Mouse (Mus musculus): ENCODE results near the gene Zbtb7a. TPM values are rescaled to one million over a fixed set of nuclear protein-coding genes. Genes with fewer than 3 reads are reported as not detected.

Gene Zbtb7a
- polyA plus RNA-seq, 1 experiment from 2014 or later = 94.1 TPM

- DNase-seq (ENCODE audit: low spot score) (peak; percentile 97), ATAC-seq (ENCODE audit: low FRiP score, low TSS enrichment) (peak; percentile 92)
- Histone ChIP-seq H3K27me3 (ENCODE audit: control insufficient read depth, insufficient read depth, low read length) (no peaks in the 10 kb centered on the region), H3K9ac (ENCODE audit: low read length) (peak within 1 kb of the TSS; percentile 70), H3K4me1 (replicated peaks; ENCODE audit: control insufficient read depth, insufficient read depth) (peaks cover 8% of the 10 kb centered on the region; the same call in 1 of the 2 replicates), H3K9me3 (ENCODE audit: control insufficient read depth, low read length) (no peaks in the 10 kb centered on the region), H3K4me2 (replicated peaks; ENCODE audit: low read depth) (peak within 1 kb of the TSS; percentile 64), H3K36me3 (ENCODE audit: control insufficient read depth, insufficient read depth, low read length) (peaks cover 44% of the 10 kb centered on the region), H3K4me3 (ENCODE audit: low read depth, low read length) (peak within 1 kb of the TSS; percentile 58), H3K27ac (replicated peaks) (peak within 1 kb of the TSS; percentile 94)
- peak; percentile 46 for TF ChIP-seq EP300 (optimal IDR thresholded peaks at IDR 0.05)
- TF ChIP-seq CTCF (IDR thresholded peaks at IDR 0.05; ENCODE audit: low read depth) = no peak
- 4% methylated on average over 53 of the region's 53 CpGs for WGBS
These were observed 47.6 kb downstream of the Zbtb7a start, which contains the start of gene Dapk3 for GRCm38 (mm10) chr10:81182336-81183333. Gene Dapk3 (plus strand): TSS chr10:81183005.

DNA sequence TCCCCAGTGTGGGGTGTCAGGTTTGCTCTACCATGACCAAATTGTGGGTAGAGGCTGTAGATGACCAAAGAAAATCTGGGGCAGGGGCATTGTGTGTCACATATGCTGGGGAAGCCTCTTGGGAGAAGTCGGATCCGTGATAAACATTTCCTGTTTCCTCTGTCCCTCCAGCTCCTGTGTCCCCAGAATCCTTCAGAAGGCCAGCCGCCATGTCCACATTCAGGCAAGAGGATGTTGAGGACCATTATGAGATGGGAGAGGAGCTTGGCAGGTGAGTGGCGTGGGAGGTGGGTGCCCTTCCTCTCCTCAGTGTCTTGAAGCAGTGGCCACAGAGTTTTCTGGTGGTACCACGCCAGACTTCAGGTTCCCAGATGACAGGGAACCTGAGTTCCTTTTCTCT, 48.8 kb downstream of the Zbtb7a start, which contains the start of gene 4930442H23Rik:
4930442H23Rik (minus strand) TSS at position 45 of the 400 bp plus-strand sequence.
- peak within 1 kb of the TSS; percentile 64 for H3K4me2 ChIP-seq (replicated peaks; ENCODE audit: low read depth)
- H3K9ac ChIP-seq (ENCODE audit: low read length) = peak within 1 kb of the TSS; percentile 70
- no peak for TF ChIP-seq EP300 (optimal IDR thresholded peaks at IDR 0.05)
- TF ChIP-seq CTCF (IDR thresholded peaks at IDR 0.05; ENCODE audit: low read depth) = no peak
- ATAC-seq (ENCODE audit: low FRiP score, low TSS enrichment) (no peak), DNase-seq (ENCODE audit: low spot score) (no peak)
- H3K27ac ChIP-seq (replicated peaks) = peak within 1 kb of the TSS; percentile 94
- peaks cover 8% of the 10 kb centered on the region; the same call in 1 of the 2 replicates for H3K4me1 ChIP-seq (replicated peaks; ENCODE audit: control insufficient read depth, insufficient read depth)
- H3K27me3 ChIP-seq (ENCODE audit: control insufficient read depth, insufficient read depth, low read length) = no peaks in the 10 kb centered on the region
- no peaks in the 10 kb centered on the region for H3K9me3 ChIP-seq (ENCODE audit: control insufficient read depth, low read length)
- WGBS = 83% methylated on average over 5 of the region's 5 CpGs
- H3K4me3 ChIP-seq (ENCODE audit: low read depth, low read length) = peak within 1 kb of the TSS; percentile 58
- H3K36me3 ChIP-seq (ENCODE audit: control insufficient read depth, insufficient read depth, low read length) = peaks cover 34% of the 10 kb centered on the region

DNA sequence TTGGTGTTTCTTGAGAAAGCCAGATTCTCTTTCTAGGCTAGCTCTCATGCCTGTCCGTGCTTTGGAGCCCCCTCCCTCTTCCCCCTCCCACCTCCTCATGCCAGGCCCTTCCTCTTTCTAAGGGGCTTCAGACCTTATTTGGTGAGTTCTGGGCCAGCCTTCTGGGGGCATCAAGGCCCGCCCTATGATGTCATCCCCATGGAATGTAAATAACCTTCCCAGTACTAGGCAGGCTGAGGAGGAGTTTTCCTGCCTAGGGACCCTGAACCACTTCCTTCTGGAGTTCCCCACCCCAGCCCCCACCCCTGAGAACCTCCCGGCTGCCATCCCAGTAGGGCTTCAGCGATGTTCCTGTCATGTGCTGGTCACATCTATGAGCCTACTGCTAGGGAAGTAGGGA, 49.7 kb downstream of the Zbtb7a start:
- H3K27me3 ChIP-seq (ENCODE audit: control insufficient read depth, insufficient read depth, low read length) = no peaks in the 10 kb centered on the region
- DNase-seq (ENCODE audit: low spot score) (no peak), ATAC-seq (ENCODE audit: low FRiP score, low TSS enrichment) (peak; percentile 5; the same call in 1 of the 2 replicates)
- H3K9ac ChIP-seq (ENCODE audit: low read length) = 0 out of 2 replicates have a peak overlapping the region, but pooled peaks have one; percentile 5
- H3K4me3 ChIP-seq (ENCODE audit: low read depth, low read length) = no peak overlapping the region
- 9% methylated on average over 4 of the region's 4 CpGs for WGBS
- peaks cover 8% of the 10 kb centered on the region; the same call in 1 of the 2 replicates for H3K4me1 ChIP-seq (replicated peaks; ENCODE audit: control insufficient read depth, insufficient read depth)
- no peaks in the 10 kb centered on the region for H3K9me3 ChIP-seq (ENCODE audit: control insufficient read depth, low read length)
- peak overlapping the region; percentile 94 for H3K27ac ChIP-seq (replicated peaks)
- peak overlapping the region; percentile 23; the same call in 1 of the 2 replicates for H3K4me2 ChIP-seq (replicated peaks; ENCODE audit: low read depth)
- TF ChIP-seq CTCF (IDR thresholded peaks at IDR 0.05; ENCODE audit: low read depth) (no peak), EP300 (optimal IDR thresholded peaks at IDR 0.05) (no peak)
- H3K36me3 ChIP-seq (ENCODE audit: control insufficient read depth, insufficient read depth, low read length) = peaks cover 25% of the 10 kb centered on the region

DNA sequence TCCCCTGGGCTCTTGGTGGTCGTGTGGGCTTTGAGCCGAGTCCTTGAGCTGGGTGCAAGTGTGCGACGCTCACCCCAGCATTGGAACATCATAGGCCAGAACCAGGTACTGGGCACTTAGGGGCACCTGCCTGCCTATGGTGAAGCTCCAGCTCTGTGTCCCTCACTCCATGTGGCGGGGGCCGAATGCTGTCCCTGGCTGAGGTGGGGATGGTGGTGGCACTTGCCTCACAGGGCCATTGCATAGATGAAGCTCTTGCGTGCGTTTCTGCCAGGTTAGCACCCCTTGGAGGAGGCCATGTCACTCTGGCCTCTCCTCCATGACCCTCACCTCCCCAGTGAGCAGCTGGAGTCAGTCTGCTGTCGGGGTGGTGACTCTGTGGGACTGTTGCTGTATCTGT, 52.1 kb downstream of the Zbtb7a start:
- no peak for DNase-seq (ENCODE audit: low spot score)
- Histone ChIP-seq H3K9ac (ENCODE audit: low read length) (no peak overlapping the region), H3K27me3 (ENCODE audit: control insufficient read depth, insufficient read depth, low read length) (no peaks in the 10 kb centered on the region), H3K27ac (replicated peaks) (no peak overlapping the region), H3K4me1 (replicated peaks; ENCODE audit: control insufficient read depth, insufficient read depth) (peaks cover 8% of the 10 kb centered on the region), H3K9me3 (ENCODE audit: control insufficient read depth, low read length) (no peaks in the 10 kb centered on the region), H3K4me3 (ENCODE audit: low read depth, low read length) (no peak overlapping the region), H3K36me3 (ENCODE audit: control insufficient read depth, insufficient read depth, low read length) (peaks cover 6% of the 10 kb centered on the region; the same call in 1 of the 2 replicates), H3K4me2 (replicated peaks; ENCODE audit: low read depth) (no peak overlapping the region)
- TF ChIP-seq CTCF (IDR thresholded peaks at IDR 0.05; ENCODE audit: low read depth) (no peak), EP300 (optimal IDR thresholded peaks at IDR 0.05) (no peak)
- WGBS = 91% methylated on average over 9 of the region's 9 CpGs
- no peak for ATAC-seq (ENCODE audit: low FRiP score, low TSS enrichment)

DNA sequence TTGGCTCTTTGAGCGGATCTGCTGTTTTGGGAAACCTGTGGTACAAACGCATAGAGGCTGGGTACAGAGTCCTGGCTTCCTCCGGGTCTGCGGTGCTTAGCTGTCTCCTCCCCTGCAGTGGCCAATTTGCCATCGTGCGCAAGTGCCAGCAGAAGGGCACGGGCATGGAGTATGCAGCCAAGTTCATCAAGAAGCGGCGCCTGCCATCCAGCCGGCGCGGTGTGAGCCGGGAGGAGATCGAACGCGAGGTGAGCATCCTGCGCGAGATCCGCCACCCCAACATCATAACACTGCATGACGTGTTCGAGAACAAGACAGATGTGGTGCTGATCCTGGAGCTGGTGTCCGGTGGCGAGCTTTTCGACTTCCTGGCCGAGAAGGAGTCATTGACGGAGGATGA, 54.8 kb downstream of the Zbtb7a start:
- ATAC-seq (ENCODE audit: low FRiP score, low TSS enrichment) = no peak
- no peak for TF ChIP-seq EP300 (optimal IDR thresholded peaks at IDR 0.05)
- no peak for TF ChIP-seq CTCF (IDR thresholded peaks at IDR 0.05; ENCODE audit: low read depth)
- Histone ChIP-seq H3K36me3 (ENCODE audit: control insufficient read depth, insufficient read depth, low read length) (peaks cover 6% of the 10 kb centered on the region; the same call in 1 of the 2 replicates), H3K4me2 (replicated peaks; ENCODE audit: low read depth) (no peak overlapping the region), H3K27me3 (ENCODE audit: control insufficient read depth, insufficient read depth, low read length) (no peaks in the 10 kb centered on the region), H3K4me3 (ENCODE audit: low read depth, low read length) (no peak overlapping the region), H3K4me1 (replicated peaks; ENCODE audit: control insufficient read depth, insufficient read depth) (peaks cover 2% of the 10 kb centered on the region; the same call in 1 of the 2 replicates), H3K9ac (ENCODE audit: low read length) (no peak overlapping the region), H3K27ac (replicated peaks) (no peak overlapping the region), H3K9me3 (ENCODE audit: control insufficient read depth, low read length) (no peaks in the 10 kb centered on the region)
- DNase-seq (ENCODE audit: low spot score) = no peak
- WGBS = 86% methylated on average over 26 of the region's 26 CpGs
